Mouse (Mus musculus) layer of hippocampus, adult 8-10 months (tissue): ENCODE results near the gene Pbp2. TPM values are rescaled to one million over a fixed set of nuclear protein-coding genes. Genes with fewer than 3 reads are reported as not detected.

Source experiments
- DNase-seq, 2 experiments: peaks; one replicate each; pipeline ENCODE4 v3.0.0; 2022; ENCODE audit warnings: low spot score in 2 of 2
- total RNA-seq, 4 experiments: library from RNA; stranded (reverse); gene quantifications; 2 replicates each; pipeline ENCODE4 v1.2.4; 2022

Pbp2 gene
- total RNA-seq, 4 experiments from 2014 or later = 0.25 TPM; not detected in 3

- no peak for DNase-seq
These were observed 7.6 kb downstream of the Pbp2 start for GRCm38 (mm10) chr6:135302421-135303125.

DNA sequence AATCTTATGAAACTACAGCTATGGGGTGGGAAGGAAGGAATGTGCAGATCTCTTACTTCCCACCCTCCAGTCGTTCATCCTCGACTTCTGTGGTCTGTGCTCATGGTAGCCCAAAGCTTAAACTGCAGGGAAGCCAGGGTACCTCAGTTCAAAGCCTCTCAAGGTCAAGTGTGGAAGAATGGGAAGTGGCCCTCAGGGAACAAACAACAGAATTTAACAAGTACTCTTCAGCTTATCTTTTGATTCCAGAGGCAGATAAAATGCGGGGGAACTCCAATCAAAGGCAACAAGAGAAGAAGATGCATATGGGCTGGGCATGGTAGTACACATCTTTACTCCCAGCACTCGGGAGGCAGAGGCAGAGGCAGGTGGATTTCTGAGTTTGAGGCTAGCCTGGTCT is 9.7 kb downstream of the Pbp2 start:
- no peak for DNase-seq

DNA sequence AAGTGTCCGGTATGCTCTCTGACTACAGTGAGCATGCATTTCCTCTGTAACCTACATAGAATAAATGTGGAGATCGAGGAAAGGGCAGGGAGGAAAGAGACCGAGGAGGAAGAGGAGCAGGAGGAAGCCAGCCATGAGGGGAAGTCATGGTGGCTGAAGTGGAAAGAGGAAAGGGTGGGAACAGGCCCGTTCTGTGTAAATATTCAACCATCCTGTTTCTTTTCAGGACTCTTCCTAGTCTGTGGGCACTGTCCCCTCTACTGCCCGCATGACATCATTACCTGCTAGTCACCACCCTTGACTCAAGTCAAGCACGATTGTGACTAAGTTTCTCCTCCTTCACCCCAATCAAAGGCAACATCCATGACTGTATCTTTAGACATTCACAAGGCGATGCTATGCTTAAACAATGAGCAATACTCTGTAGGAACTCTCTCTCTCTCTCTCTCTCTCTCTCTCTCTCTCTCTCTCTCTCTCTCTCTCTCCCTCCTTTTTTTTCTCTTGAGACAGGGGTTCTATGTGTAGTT is 11.1 kb downstream of the Pbp2 start:
- DNase-seq = no peak

DNA sequence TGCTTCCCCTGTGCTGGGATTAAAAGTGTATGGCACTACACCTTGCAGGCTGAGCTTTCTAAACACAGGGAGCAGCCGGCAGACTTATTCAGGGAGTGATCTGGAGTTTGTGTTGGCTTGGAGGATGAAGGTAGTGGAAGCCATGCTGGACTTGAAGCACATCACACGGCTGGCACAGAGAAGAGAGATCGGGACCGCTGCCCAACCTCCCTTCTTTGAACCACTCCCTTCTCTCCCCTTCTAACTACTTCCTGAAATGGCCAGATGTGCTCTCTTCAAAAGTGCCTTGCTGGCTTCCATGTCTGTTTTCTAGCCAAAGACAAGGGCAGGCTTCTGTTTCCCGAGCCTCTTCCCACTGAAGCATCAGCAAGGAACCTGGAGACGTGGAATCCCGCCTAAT is 12.6 kb downstream of the Pbp2 start:
- DNase-seq = no peak

GRCm38 (mm10) chr6:135296267-135296666 is 13.9 kb downstream of the Pbp2 start:
- no peak for DNase-seq

DNA sequence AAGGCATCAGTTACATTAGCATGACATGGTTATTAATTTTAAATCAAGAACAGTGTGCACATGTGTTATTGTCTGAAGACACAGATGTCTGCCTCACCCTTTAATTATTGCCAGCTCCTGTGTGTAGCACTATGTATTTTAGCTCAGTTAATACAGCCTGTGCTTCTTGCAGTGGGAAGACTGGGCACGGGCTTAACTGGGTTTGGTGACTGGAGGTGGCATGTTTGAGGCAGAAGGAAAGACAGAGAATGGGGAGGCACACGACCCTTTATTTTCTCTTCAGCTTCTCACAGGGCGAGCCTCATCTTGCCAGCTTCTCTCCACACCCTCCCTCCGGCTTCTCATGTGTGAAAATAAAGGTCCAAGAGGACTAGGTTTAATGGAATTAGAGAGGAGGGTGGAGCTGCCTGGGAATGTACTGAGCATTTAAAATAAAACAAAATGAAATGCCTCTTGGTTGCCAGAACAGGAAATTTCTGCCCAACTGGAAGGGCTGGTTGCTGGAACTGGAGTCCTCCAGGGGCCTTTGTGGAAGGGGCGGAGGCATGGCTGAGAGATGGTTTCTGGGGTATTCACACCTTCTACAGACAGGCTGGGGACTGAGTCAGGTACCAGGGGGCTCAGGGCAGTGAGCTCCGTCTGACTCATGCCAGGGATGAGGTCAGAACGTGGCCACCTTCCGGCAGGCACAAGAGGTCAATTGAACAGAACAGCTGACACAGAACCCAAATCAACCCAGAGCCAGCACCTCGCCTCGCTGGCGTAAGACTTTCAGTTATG is 14.9 kb downstream of the Pbp2 start:
- DNase-seq = peak; percentile 18 to 28

DNA sequence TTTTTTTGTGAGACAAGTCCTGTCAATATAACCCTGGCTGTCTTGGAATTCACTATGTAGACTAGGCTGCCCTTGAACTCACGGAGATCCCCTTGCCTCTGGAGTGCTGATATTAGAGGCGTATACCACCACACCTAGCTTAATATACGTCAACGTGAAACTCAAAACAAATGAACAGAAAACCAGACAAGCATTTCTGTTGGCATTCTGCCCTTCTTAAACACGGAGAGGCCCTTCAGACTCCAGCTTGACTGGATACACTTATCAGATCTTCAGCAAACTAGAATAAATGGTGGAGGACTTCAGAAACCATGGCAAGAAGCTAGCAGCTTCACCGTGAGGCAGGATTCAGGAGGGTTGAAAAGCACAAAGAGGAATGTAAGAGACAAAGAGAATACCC is 16.1 kb downstream of the Pbp2 start:
- no peak for DNase-seq

GRCm38 (mm10) chr6:135292391-135292790 is 17.8 kb downstream of the Pbp2 start:
- no peak for DNase-seq

DNA sequence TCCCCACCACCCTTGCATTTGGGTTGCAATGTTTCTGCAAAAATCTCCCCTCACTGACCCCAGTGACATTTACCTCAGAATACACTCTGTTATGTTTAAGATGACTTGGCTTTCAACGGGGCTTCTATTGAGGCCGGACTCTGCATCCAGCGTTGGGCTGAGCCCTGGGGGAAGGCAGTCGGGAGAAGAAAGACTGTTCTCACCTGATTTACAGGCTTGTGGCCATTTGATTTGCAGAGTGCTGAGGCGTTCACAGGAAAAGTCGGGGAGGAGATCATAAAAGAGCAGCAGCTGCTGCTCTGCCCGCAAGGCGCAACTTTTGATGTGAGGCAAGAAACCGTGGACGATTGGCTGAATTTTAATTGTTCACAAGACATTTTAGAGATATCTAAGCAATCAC is 30.3 kb downstream of the Pbp2 start:
- DNase-seq = no peak

DNA sequence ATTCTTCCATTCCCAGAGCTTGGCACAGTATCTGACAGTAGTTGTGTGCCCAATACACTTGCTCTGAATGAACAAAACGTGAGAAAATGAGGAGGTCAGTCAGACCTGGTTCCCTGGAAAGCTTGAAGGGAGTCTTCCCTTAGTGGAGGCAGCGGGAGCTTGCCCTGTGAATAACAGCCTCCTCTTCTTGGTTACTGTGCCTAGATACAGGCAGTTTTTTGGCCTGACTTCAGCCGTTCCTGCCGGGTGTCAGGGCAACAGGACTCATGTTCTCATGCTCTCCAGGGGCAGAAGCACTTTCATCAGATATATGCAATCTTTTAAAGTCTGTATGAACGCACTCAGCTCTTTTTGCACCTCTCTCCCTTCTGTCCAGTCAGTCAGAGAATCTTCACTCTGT is 30.9 kb downstream of the Pbp2 start:
- DNase-seq = no peak

- DNase-seq = no peak
These were observed 31.9 kb downstream of the Pbp2 start for GRCm38 (mm10) chr6:135278302-135278701.

- DNase-seq = no peak
These were observed 33.5 kb downstream of the Pbp2 start for GRCm38 (mm10) chr6:135276474-135277295.

GRCm38 (mm10) chr6:135275231-135275630 is 35.0 kb downstream of the Pbp2 start:
- no peak for DNase-seq

DNA sequence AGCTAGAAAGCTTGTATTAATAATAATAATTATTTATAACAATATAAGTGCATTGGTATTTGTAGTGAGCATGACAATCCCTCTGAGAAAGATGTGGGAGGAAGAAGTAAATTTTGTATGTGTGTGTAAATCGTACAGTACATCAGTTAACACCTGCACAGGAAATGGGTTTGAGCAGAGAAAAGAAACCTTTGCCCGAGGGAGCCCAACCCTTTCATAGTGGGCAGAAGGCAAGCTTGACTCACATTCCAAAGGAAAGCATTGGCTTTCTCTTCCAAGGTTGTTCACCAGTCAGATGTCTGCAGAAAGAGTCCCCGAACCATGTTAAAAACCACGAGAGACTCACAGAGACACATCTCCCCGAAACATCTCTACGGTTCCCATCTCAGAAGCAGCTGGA is 37.1 kb downstream of the Pbp2 start:
- DNase-seq = no peak

GRCm38 (mm10) chr6:135271761-135272160 is 38.4 kb downstream of the Pbp2 start:
- DNase-seq = no peak

GRCm38 (mm10) chr6:135269626-135270025 is 40.6 kb downstream of the Pbp2 start:
- no peak for DNase-seq

DNA sequence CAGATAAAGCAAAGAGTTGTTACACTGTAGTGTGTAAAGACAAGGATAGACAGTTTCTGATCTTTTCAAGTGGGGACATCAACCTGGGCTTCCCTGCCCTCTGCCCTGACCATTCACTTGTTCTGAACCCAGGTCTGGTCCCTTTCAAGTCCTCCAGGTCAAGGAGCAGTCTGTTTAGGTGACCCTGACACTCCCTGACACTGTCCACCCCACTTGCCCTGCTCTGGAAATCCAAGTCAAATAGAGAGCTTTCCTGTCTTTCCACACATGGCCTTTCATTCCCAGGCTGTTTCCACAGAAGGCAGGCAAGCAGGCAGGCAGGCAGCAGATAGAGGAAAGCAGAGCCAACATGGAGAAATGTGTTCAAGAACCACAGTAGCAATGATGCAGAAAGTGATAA is 41.8 kb downstream of the Pbp2 start:
- DNase-seq = no peak

DNA sequence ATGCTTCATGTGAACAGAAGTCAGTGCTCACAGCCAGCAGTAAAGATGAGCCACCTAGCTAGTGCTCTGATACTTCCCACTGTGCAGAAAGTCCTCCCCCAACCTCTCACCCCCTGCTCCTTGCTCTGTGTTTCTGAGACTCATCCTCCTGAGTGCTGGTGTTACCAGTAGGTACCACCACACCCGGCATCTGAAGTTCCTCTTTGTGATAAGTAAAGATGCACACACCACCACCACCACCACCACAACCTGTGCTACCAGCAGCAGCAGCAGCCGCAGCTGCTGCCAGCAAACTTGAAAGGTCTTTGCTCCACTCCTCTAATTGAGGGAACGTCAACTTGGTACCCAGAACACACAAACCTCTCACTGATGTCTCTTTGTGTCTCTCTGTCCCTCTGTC is 43.0 kb downstream of the Pbp2 start:
- no peak for DNase-seq

DNA sequence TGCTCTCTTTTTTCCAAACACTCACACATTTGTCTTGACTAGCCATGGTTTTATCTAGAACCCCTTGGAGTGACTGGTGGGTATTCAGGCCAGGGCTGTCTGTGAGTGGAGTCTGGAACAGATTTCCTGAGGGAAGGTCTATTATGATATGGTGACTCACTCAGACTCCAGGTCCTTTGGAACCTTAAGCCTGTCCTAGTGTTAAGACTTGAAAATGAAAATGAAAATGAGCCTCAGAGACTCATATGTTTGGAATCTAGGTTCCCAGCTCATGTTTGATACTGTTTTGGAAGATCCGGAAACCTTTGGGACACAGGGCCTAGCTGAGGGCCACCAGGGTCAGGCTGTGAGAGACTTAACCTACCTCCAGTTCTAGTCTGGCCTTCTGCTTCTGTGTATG is 44.1 kb downstream of the Pbp2 start:
- no peak for DNase-seq

DNA sequence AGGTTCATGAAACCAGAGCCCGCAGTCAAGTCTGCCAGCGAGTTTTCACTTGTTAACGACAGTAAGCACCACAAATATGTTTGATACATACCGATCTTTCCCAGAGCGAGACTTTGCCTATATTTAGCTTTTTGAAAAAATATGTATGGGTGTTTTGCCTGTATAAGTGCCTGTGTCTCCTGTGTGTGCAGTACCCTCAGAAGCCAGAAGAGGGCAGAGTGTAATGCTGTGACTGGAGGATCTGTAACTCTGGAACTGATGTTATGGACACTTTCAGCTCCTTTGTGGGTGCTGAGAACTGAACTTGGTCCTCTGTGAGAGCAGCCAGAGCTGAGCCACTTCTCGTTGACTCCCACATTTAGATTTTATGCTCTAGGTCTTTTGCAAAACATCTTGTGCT is 46.1 kb downstream of the Pbp2 start:
- no peak for DNase-seq

DNA sequence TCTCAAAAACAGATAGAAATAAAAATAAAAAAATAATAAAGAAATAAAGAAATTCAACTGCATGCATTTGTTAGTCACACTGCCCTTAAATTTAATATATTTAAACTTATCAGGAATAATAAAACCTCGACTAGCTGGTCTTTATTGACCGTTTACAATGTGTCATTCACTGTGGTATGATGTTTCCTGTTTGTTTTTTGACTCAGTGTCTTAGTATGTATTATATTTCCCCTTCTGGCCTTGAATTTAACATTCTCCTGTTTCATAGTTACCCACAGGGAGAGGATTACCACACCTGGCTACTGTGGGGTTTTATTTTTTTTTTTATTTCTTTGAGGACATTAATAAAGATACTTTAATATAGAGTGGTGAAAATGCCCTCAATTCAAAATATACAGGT is 47.6 kb downstream of the Pbp2 start:
- DNase-seq = no peak

DNA sequence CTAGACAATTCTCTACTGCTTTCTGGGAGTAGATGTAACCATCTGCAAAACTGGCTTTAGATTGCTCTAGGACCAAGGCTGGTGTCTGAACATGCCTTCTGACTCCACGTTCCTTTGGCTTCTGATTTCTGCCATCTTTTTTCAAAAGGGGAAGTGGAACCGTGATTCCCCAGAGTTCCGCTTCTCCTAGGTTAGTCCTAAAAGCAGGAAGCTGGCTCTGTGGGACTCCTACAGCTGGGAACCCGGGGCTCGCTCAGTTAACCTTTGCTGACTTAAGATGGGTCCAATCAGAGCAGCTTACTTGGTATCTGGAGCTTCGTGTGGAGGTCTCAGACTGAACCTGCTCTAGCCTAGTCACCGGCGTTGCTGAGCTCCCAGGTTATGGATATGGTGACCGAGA is 49.1 kb downstream of the Pbp2 start:
- no peak for DNase-seq
